Mouse (Mus musculus): ENCODE measurements at regions not wholly inside any gene's neighbourhood (a gene's known extent, or its start where the extent isn't known, plus 50 kb on each side); places are given as distances from the start of the nearest gene placed in this dataset.

DNA sequence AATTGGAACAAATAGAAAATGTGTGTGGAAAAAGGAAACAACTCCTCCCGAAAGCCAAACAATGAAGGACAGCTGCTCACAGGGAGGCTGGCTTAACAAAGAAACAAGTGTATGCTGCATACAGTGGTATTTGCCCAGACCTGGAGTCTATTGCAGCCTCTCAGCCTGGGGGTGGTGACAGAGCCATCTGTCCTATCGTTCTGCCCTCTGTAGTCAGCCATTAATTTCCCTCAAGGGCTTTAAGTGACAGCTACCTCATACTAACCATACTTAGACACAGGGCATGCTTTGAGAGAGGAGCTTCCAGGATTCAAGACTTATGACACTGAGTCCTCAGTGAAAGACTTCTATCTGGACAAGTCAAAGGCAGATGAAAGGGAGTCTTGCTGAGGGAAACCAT lies 60.8 kb upstream of the Vgll2 start:
- ATAC-seq (ENCODE audit: insufficient number of reproducible peaks, low FRiP score, low TSS enrichment), result no peak

DNA sequence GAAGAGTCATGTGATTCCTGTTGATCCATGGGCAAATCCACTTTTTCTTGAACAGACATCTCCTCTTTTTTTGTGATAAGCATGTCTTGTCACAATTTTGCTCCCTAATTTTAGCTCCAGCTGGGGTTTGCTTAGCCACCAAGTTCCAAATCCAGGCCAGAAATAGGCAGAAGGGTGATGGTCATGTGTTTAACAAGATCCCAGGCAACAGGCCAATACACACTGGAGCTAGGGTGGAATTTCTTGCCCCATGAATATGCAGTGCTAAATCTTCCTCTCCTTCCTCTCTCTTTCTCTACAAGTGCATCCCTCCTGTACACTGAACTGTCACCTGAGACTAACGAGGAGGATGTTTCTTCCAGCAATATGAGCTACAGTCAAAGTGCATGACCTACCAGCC lies 58.6 kb upstream of the Vgll2 start:
- ATAC-seq (ENCODE audit: insufficient number of reproducible peaks, low FRiP score, low TSS enrichment), result no peak

DNA sequence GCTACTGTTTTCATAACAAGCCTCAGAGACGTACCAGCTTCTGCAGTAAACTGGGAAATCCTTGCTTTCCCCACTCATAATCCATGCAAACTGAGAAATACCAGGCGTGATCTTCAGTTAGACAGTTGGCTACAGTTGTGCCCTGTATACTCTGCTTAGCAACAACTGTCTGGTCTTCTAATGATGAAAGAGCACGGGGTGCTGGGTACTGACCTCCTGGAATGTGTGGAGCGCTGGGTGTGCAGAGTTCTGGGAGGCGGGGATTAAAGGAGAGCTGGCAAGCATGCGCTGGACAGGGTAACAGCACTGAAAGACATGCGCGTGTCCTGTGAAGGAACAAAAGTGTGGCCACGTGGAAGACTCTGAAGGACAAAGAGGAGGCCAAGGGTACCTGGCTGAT lies 52.2 kb upstream of the Vgll2 start:
- no peak for ATAC-seq (ENCODE audit: insufficient number of reproducible peaks, low FRiP score, low TSS enrichment)

Data from cerebellum, adult (tissue).